Mouse (Mus musculus) hematopoietic stem cell, adult 5-6 weeks (primary cell): ENCODE measurements around the gene Diexf. TPM values are rescaled to one million over a fixed set of nuclear protein-coding genes. Genes with fewer than 3 reads are reported as not detected.

Experiments used
- ATAC-seq, 2 experiments: fragments of 125-278 bp in 1 of 2; replicated peaks in 1 of 2; 2 replicates each; pipeline ENCODE4 v1.8.0; 2016 to 2017; ENCODE audit warnings: inconsistent platforms in 2 of 2, mild to moderate bottlenecking in 2 of 2, moderate number of reproducible peaks in 2 of 2, low read depth in 1 of 2, moderate TSS enrichment in 1 of 2; ENCODE audit not compliant: low FRiP score in 2 of 2, poor library complexity in 2 of 2, severe bottlenecking in 2 of 2, insufficient read depth in 1 of 2, low TSS enrichment in 1 of 2
- total RNA-seq: library from RNA; stranded (forward); fragments of 172-1452, 232-1000 nt; gene quantifications from 2 replicates; pipeline ENCODE4 v1.2.3, GENCODE M21; 2017

The Diexf gene
- total RNA-seq, 1 experiment from 2014 or later: 19.6 TPM

DNA sequence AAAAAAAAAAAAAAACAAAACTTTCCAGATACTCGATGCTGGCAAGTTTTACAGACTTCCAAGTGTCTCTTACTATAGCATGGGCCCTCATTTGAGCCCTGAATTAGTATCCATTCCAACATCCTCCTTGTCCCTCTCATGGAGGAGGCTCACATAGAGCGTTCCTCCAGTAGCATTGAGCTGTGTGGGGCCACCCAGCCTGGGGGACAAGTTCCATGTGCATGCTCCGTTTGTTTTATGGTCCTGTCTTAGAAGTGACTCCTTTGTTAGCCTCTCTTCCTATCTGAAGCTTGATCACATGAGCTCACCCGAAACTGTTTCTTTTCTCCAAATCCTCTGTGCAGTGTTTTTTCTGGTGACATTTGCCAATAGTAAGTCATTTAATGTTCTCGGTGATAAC is 77.0 kb downstream of the Diexf start:
- ATAC-seq: no peak

DNA sequence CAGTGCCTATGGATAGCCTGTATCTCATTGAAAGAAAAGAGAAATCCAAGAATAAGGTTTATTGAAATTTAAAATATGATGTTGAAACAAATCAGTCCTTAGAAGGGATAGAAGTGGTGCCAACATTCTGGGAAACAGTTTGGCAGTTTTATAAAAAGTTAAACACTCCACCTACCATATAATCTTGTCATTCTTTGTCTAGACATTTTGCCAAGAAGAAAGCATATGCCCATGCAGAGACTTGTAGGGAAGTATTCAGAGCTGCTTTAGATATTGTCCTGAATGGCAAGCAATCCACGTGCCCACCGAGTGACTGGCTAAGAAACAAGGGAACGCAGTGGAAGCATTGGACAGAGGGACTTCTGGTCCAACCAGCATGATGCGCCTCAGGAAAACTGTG is 82.5 kb downstream of the Diexf start:
- no peak for ATAC-seq

DNA sequence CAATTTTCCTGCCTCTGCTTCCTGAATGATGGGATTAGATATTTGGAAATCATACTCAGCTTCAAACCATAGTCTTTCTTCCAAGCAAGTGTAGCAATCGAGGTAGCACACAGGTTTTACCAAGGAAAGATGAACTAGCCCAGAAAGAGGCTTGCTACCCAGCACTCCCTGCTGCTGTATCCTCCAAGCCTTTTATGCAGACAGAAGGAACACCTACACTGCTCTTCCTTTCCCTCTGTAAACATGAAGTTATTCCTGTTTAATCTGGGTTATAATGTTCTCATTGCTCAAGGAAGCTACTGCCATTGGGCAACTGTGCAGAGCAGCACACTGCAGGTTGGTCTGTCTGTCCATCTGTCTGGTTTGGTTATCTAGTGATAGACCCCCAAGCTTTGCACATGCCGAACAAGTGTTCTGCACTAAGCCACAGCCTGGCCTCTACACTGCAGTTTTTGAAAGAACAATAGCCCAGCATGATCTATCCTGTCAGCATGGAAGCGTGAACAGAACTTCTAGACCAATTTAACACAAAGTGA is 87.2 kb downstream of the Diexf start:
- no peak for ATAC-seq

Other genes with a start within 250 kb of the Diexf start
- gene Syt14, start 94.5 kb downstream of the Diexf start, total RNA-seq: 0.88 TPM in 1 of 2 replicates, not detected in the other
- gene Irf6, start 22.8 kb upstream of the Diexf start, total RNA-seq: 12.9 and 14.5 TPM in 2 replicates
- 11.8 and 17.6 TPM in 2 replicates for gene A130010J15Rik, start 37.8 kb upstream of the Diexf start, total RNA-seq
- gene Traf3ip3, start 71.4 kb upstream of the Diexf start, total RNA-seq: 102 and 139 TPM in 2 replicates
- gene Lamb3, start 77.4 kb upstream of the Diexf start, total RNA-seq: 1.2 and 2.9 TPM in 2 replicates
- gene Hsd11b1, start 133.8 kb upstream of the Diexf start, total RNA-seq: 2.8 and 12.2 TPM in 2 replicates
- gene G0s2, start 142.9 kb upstream of the Diexf start, total RNA-seq: 12.0 and 13.4 TPM in 2 replicates
- not detected in 2 replicates for gene Camk1g, start 240.0 kb upstream of the Diexf start, total RNA-seq